Mouse (Mus musculus): ENCODE measurements at regions not wholly inside any gene's neighbourhood (a gene's known extent, or its start where the extent isn't known, plus 50 kb on each side); places are given as distances from the start of the nearest gene placed in this dataset.

GRCm38 (mm10) chr3:104586342-104587175 is 51.9 kb upstream of the Slc16a1 start:
- in situ Hi-C loops (cut with MboI; ENCODE audit: unreplicated experiment in 2 of 2): no loop called here

GRCm38 (mm10) chr3:104585303-104585702 is 53.2 kb upstream of the Slc16a1 start:
- in situ Hi-C loops (cut with MboI; ENCODE audit: unreplicated experiment in 2 of 2): no loop called here

GRCm38 (mm10) chr3:104583236-104583635 is 55.2 kb upstream of the Slc16a1 start:
- in situ Hi-C loops (cut with MboI; ENCODE audit: unreplicated experiment in 2 of 2): no loop called here

- in situ Hi-C loops (cut with MboI; ENCODE audit: unreplicated experiment in 2 of 2): no loop called here
Measured at GRCm38 (mm10) chr3:104582521-104582920, 55.9 kb upstream of the Slc16a1 start.

GRCm38 (mm10) chr3:104579186-104579585 is 59.3 kb upstream of the Slc16a1 start:
- in situ Hi-C loops (cut with MboI; ENCODE audit: unreplicated experiment in 2 of 2): loop anchor here in 1 of 2 experiments (5.0 kb wide), 1 partner anchor 38 kb away; no protein-coding TSS in a partner anchor

- in situ Hi-C loops (cut with MboI; ENCODE audit: unreplicated experiment in 2 of 2): loop anchor here in 1 of 2 experiments (5.0 kb wide), 1 partner anchor 39 kb away; no protein-coding TSS in a partner anchor
Measured at GRCm38 (mm10) chr3:104578374-104578773, 60.1 kb upstream of the Slc16a1 start.

GRCm38 (mm10) chr3:104577228-104577927 is 61.1 kb upstream of the Slc16a1 start:
- in situ Hi-C loops (cut with MboI; ENCODE audit: unreplicated experiment in 2 of 2): loop anchor here in 1 of 2 experiments (5.0 kb wide), 1 partner anchor 40 kb away; no protein-coding TSS in a partner anchor

- in situ Hi-C loops (cut with MboI; ENCODE audit: unreplicated experiment in 2 of 2): loop anchor here in 1 of 2 experiments (5.0 kb wide), 1 partner anchor 64 kb away; the partner anchor contains the start of gene Slc16a1
Measured at GRCm38 (mm10) chr3:104573277-104573940, 61.7 kb upstream of the Lrig2 start.

GRCm38 (mm10) chr3:104571935-104572631 is 60.4 kb upstream of the Lrig2 start:
- in situ Hi-C loops (cut with MboI; ENCODE audit: unreplicated experiment in 2 of 2): loop anchor here in 1 of 2 experiments (5.0 kb wide), 1 partner anchor 65 kb away; the partner anchor contains the start of gene Slc16a1

- in situ Hi-C loops (cut with MboI; ENCODE audit: unreplicated experiment in 2 of 2): no loop called here
Measured at GRCm38 (mm10) chr3:104565423-104566230, 53.9 kb upstream of the Lrig2 start.

- in situ Hi-C loops (cut with MboI; ENCODE audit: unreplicated experiment in 2 of 2): no loop called here
Measured at GRCm38 (mm10) chr3:104564857-104565256, 53.1 kb upstream of the Lrig2 start.

- in situ Hi-C loops (cut with MboI; ENCODE audit: unreplicated experiment in 2 of 2): no loop called here
Measured at GRCm38 (mm10) chr3:104561567-104561966, 49.8 kb upstream of the Lrig2 start.
